Mouse (Mus musculus) E14TG2a.4 (cell line): ENCODE results near the gene Arhgap22.

Source experiments
- H3K27me3 ChIP-seq: 2 replicates; pipeline ENCODE4 v1.6.1; 2014; ENCODE audit warnings: low read length, control low read depth; ENCODE audit not compliant: insufficient read depth
- H3K36me3 ChIP-seq: 2 replicates; pipeline ENCODE4 v1.6.1; 2014; ENCODE audit warnings: low read length, control low read depth; ENCODE audit not compliant: insufficient read depth
- H3K4me1 ChIP-seq: replicated peaks from 2 replicates; pipeline ENCODE4 v1.6.1; 2014; ENCODE audit warnings: low read depth, low read length, control low read depth
- H3K4me3 ChIP-seq: replicated peaks from 2 replicates; pipeline ENCODE4 v1.5.1; 2014; ENCODE audit warnings: mild to moderate bottlenecking, low read length
- H3K9me3 ChIP-seq: 2 replicates; pipeline ENCODE4 v1.6.1; 2014; ENCODE audit warnings: low read length, control low read depth
- CTCF ChIP-seq: conservative IDR thresholded peaks from 2 replicates; pipeline ENCODE4 v1.5.1; 2014; ENCODE audit warnings: low read length
- NANOG ChIP-seq: IDR thresholded peaks from 2 replicates; pipeline ENCODE4 v1.6.1; 2014; ENCODE audit warnings: borderline replicate concordance, low read length, mixed read lengths
- POU5F1 ChIP-seq: IDR thresholded peaks from 2 replicates; pipeline ENCODE4 v1.6.1; 2014; ENCODE audit warnings: low read length, borderline replicate concordance

Arhgap22 gene

GRCm38 (mm10) chr14:33216343-33217208 is 2.8 kb downstream of the Arhgap22 start:
- Histone ChIP-seq H3K4me1 (peaks cover 20% of the 10 kb centered on the region), H3K4me3 (no peak overlapping the region), H3K9me3 (no peaks in the 10 kb centered on the region), H3K36me3 (no peaks in the 10 kb centered on the region), H3K27me3 (peaks cover 7% of the 10 kb centered on the region)
- TF ChIP-seq CTCF (no peak), POU5F1 (no peak), NANOG (no peak)

- H3K4me3 ChIP-seq, result no peak overlapping the region
- no peaks in the 10 kb centered on the region for H3K9me3 ChIP-seq
- no peaks in the 10 kb centered on the region for H3K27me3 ChIP-seq
- no peak for TF ChIP-seq NANOG
- no peak for TF ChIP-seq CTCF
- TF ChIP-seq POU5F1, result no peak
- no peaks in the 10 kb centered on the region for H3K4me1 ChIP-seq
- no peaks in the 10 kb centered on the region for H3K36me3 ChIP-seq
Observed at GRCm38 (mm10) chr14:33225235-33225634, 11.4 kb downstream of the Arhgap22 start.

- Histone ChIP-seq H3K4me1 (no peaks in the 10 kb centered on the region), H3K9me3 (no peaks in the 10 kb centered on the region), H3K27me3 (no peaks in the 10 kb centered on the region), H3K36me3 (no peaks in the 10 kb centered on the region), H3K4me3 (no peak overlapping the region)
- TF ChIP-seq CTCF, result no peak
- TF ChIP-seq NANOG, result no peak
- TF ChIP-seq POU5F1, result no peak
Observed at GRCm38 (mm10) chr14:33230672-33231071, 16.8 kb downstream of the Arhgap22 start.

GRCm38 (mm10) chr14:33231311-33231710 is 17.5 kb downstream of the Arhgap22 start:
- H3K27me3 ChIP-seq, result no peaks in the 10 kb centered on the region

GRCm38 (mm10) chr14:33232048-33232447 is 18.2 kb downstream of the Arhgap22 start:
- TF ChIP-seq POU5F1 (no peak), CTCF (no peak)
- Histone ChIP-seq H3K27me3 (no peaks in the 10 kb centered on the region), H3K4me3 (no peak overlapping the region), H3K9me3 (no peaks in the 10 kb centered on the region), H3K4me1 (no peaks in the 10 kb centered on the region), H3K36me3 (no peaks in the 10 kb centered on the region)

More at GRCm38 (mm10) chr14:33231311-33231710, 17.5 kb downstream of the Arhgap22 start:
- TF ChIP-seq POU5F1, result no peak
- no peak for TF ChIP-seq CTCF
- TF ChIP-seq NANOG, result no peak
- H3K4me3 ChIP-seq, result no peak overlapping the region
- no peaks in the 10 kb centered on the region for H3K9me3 ChIP-seq
- no peaks in the 10 kb centered on the region for H3K4me1 ChIP-seq
- H3K36me3 ChIP-seq, result no peaks in the 10 kb centered on the region

- H3K4me3 ChIP-seq, result no peak overlapping the region
- TF ChIP-seq POU5F1 (no peak), NANOG (no peak), CTCF (no peak)
- H3K9me3 ChIP-seq, result no peaks in the 10 kb centered on the region
- no peaks in the 10 kb centered on the region for H3K36me3 ChIP-seq
- no peaks in the 10 kb centered on the region for H3K27me3 ChIP-seq
- no peaks in the 10 kb centered on the region for H3K4me1 ChIP-seq
Observed at GRCm38 (mm10) chr14:33235661-33236060, 21.8 kb downstream of the Arhgap22 start.

GRCm38 (mm10) chr14:33240400-33240799 is 26.6 kb downstream of the Arhgap22 start:
- H3K36me3 ChIP-seq, result no peaks in the 10 kb centered on the region
- no peak for TF ChIP-seq NANOG
- H3K27me3 ChIP-seq, result no peaks in the 10 kb centered on the region

GRCm38 (mm10) chr14:33243261-33243660 is 29.4 kb downstream of the Arhgap22 start:
- Histone ChIP-seq H3K4me1 (peaks cover 19% of the 10 kb centered on the region), H3K27me3 (peaks cover 7% of the 10 kb centered on the region), H3K4me3 (no peak overlapping the region), H3K36me3 (no peaks in the 10 kb centered on the region), H3K9me3 (no peaks in the 10 kb centered on the region)
- TF ChIP-seq POU5F1 (no peak), NANOG (no peak)

More at GRCm38 (mm10) chr14:33240400-33240799, 26.6 kb downstream of the Arhgap22 start:
- no peaks in the 10 kb centered on the region for H3K4me1 ChIP-seq
- H3K4me3 ChIP-seq, result no peak overlapping the region
- H3K9me3 ChIP-seq, result no peaks in the 10 kb centered on the region

GRCm38 (mm10) chr14:33244519-33244918 is 30.7 kb downstream of the Arhgap22 start:
- TF ChIP-seq NANOG, result no peak
- no peak for TF ChIP-seq POU5F1
- no peak for TF ChIP-seq CTCF

More at GRCm38 (mm10) chr14:33244519-33244918, 30.7 kb downstream of the Arhgap22 start:
- H3K4me3 ChIP-seq, result no peak overlapping the region
- H3K4me1 ChIP-seq, result peaks cover 19% of the 10 kb centered on the region
- H3K27me3 ChIP-seq, result peaks cover 9% of the 10 kb centered on the region
- H3K9me3 ChIP-seq, result no peaks in the 10 kb centered on the region
- H3K36me3 ChIP-seq, result no peaks in the 10 kb centered on the region
